Mouse (Mus musculus): ENCODE results near the gene 2210010C04Rik.
"Not testable (repeated sequence)": the region's sequence is repeated elsewhere in the genome, so short reads cannot be mapped to it uniquely, and the experiment has no call there.

2210010C04Rik gene

GRCm38 (mm10) chr6:41025873-41026650 lies 9.2 kb downstream of the 2210010C04Rik start:
- DNase-seq (ENCODE audit: extremely low spot score, low spot score) = no peak

- no peak for DNase-seq (ENCODE audit: extremely low spot score, low spot score)
Observed at GRCm38 (mm10) chr6:41019140-41019539, 16.2 kb downstream of the 2210010C04Rik start.

GRCm38 (mm10) chr6:41018629-41019028 lies 16.7 kb downstream of the 2210010C04Rik start:
- DNase-seq (ENCODE audit: extremely low spot score, low spot score) = no peak

DNA sequence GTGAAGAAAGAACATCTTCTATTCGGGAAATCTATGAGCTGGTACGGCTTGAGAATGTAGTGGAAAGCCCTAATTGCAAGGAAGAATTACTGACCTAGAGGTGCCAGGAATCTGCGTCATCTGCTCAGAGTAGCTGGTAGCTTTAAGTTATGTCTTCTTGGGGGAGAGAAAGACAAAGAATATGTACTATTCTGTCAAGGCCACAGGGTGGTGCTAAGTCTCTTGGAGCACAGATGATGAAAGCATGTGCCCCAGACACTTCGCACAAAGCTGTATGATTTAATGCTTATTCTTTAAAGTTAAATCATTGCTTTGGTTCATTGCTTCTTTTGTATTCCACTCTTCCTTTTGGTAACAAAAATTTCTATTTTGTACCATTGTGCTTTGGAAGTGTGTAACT lies 20.2 kb downstream of the 2210010C04Rik start:
- no peak for DNase-seq (ENCODE audit: extremely low spot score, low spot score)

DNA sequence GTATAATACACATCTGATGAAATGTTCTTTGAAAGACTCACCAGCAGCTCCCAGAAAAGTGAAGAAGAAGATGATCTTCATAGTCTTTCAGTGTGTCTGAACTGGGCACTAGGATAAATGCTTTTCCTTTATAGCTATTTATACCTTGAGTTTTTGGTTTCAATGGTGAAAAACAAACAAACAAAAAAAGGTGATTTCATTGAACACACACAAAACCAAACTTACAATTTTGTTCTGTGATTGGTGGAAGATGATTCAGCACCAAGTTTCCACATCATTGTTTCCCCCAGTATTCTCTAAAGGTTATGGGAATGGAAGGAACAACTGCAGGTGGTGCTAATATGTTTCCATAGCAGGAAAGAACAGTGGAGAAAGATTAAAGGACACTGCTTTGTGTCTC lies 35.9 kb downstream of the 2210010C04Rik start, which contains the start of gene Gm2663:
Gene Gm2663, minus strand, starts transcription at position 101 of the 400 bp plus-strand sequence.
- not testable (repeated sequence) for DNase-seq (ENCODE audit: extremely low spot score, low spot score)
